Mouse (Mus musculus) heart, embryonic 11.5 days (tissue): ENCODE data around the gene Slc35f1. TPM values are rescaled to one million over a fixed set of nuclear protein-coding genes. Genes with fewer than 3 reads are reported as not detected.

ENCODE experiments used
- ATAC-seq: fragments of 200-750 bp; cut with Nextera tagmentation; replicated peaks from 2 replicates; pipeline ENCODE4 v1.8.0; 2017; ENCODE audit warnings: moderate library complexity; ENCODE audit not compliant: insufficient number of reproducible peaks, low FRiP score, low TSS enrichment
- H3K27ac ChIP-seq: fragments of 300-500 bp; sonication (generic); 2 replicates; pipeline ENCODE4 v1.5.1; 2014; ENCODE audit warnings: mild to moderate bottlenecking, low read depth, low read length
- H3K27me3 ChIP-seq: fragments of 300-500 bp; sonication (generic); 2 replicates; pipeline ENCODE4 v1.6.1; 2014; ENCODE audit warnings: mild to moderate bottlenecking, low read length, mixed read lengths; ENCODE audit not compliant: control insufficient read depth, insufficient read depth
- H3K36me3 ChIP-seq: fragments of 300-500 bp; sonication (generic); 2 replicates; pipeline ENCODE4 v1.6.1; 2014; ENCODE audit warnings: mild to moderate bottlenecking, low read length, moderate library complexity, mixed read lengths; ENCODE audit not compliant: control insufficient read depth, insufficient read depth
- H3K4me1 ChIP-seq: fragments of 300-500 bp; sonication (generic); 2 replicates; pipeline ENCODE4 v1.6.1; 2014; ENCODE audit warnings: low read length; ENCODE audit not compliant: control insufficient read depth, insufficient read depth
- H3K4me2 ChIP-seq: fragments of 300-500 bp; sonication (generic); 2 replicates; pipeline ENCODE4 v1.6.1; 2014; ENCODE audit warnings: mild to moderate bottlenecking, moderate library complexity
- H3K4me3 ChIP-seq: fragments of 300-500 bp; sonication (generic); 2 replicates; pipeline ENCODE4 v1.5.1; 2014; ENCODE audit warnings: low read depth, low read length
- H3K9ac ChIP-seq: fragments of 300-500 bp; sonication (generic); 2 replicates; pipeline ENCODE4 v1.6.1; 2014; ENCODE audit warnings: mild to moderate bottlenecking, low read depth, low read length, moderate library complexity
- H3K9me3 ChIP-seq: fragments of 300-500 bp; sonication (generic); replicated peaks from 2 replicates; pipeline ENCODE4 v1.6.1; 2016; ENCODE audit warnings: low read length; ENCODE audit not compliant: control insufficient read depth
- WGBS: fragments of 180-500 bp; shearing (Covaris S2); extraction: QIAGEN DNeasy Blood & Tissue Kit; methylation state at CpG from one replicate; pipeline ENCODE4 v1.1.7; 2014; ENCODE audit not compliant: insufficient replicate concordance; 5-methylcytosine and 5-hydroxymethylcytosine counted together
- polyA plus RNA-seq: library from polyadenylated mRNA; unstranded; fragments of >200 nt; fragmentation: Nextera tagmentation; extraction: Ambion mirVana; gene quantifications from 2 replicates; pipeline ENCODE4 v1.2.1, GENCODE M21; 2014

Slc35f1 gene
- polyA plus RNA-seq, 1 experiment from 2014 or later = 1.2 TPM

DNA sequence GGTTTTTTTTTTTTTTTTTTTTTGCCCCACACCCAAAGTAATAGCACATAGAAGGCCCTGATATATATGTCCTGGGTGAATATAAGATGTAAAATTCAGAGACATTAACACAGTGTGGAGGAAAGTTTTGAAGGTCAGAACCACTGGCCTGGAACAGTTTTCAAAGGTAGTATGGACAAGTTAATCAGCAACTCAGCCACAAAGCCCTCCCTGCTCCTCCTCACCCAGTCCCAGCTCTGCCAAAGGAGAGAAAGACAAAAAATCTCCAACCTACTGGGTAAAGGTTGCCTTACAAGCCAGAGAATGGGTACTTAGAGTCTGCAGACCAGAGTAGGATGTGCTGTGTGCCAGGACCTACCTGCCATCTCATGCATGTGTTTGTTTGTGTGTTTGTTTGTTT, 372.4 kb downstream of the Slc35f1 start:
- no peaks in the 10 kb centered on the region for H3K9me3 ChIP-seq
- no peaks in the 10 kb centered on the region for H3K4me1 ChIP-seq
- H3K4me3 ChIP-seq = no peak overlapping the region
- ATAC-seq = no peak
- H3K4me2 ChIP-seq = no peak overlapping the region
- no peaks in the 10 kb centered on the region for H3K36me3 ChIP-seq
- no peaks in the 10 kb centered on the region for H3K27me3 ChIP-seq
- no peak overlapping the region for H3K9ac ChIP-seq
- H3K27ac ChIP-seq = no peak overlapping the region

DNA sequence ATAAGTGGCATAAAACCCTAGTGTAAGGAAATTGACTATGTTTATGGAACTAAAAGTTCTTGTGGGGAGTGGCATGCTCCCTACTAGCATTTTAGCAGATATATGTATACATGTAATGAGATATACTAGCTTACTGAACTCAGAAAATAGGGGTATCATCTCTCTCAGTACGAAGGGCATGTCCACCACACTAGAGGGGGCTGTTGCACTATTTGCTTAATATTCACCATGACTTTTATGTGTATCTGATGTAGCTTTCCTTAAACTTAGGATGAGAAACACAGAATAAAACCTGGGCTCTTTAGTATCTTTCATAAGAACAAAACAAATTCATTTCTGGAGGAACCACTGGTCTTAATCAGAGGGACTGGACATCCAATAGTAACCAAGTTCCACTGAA, 397.5 kb downstream of the Slc35f1 start:
- Histone ChIP-seq H3K27me3 (no peaks in the 10 kb centered on the region), H3K27ac (no peak overlapping the region), H3K4me3 (no peak overlapping the region), H3K36me3 (no peaks in the 10 kb centered on the region), H3K4me1 (no peaks in the 10 kb centered on the region), H3K9ac (no peak overlapping the region), H3K4me2 (no peak overlapping the region), H3K9me3 (no peaks in the 10 kb centered on the region)
- no peak for ATAC-seq
- 73% methylated on average over 1 of the region's 1 CpGs for WGBS

- Histone ChIP-seq H3K36me3 (no peaks in the 10 kb centered on the region), H3K4me2 (no peak overlapping the region), H3K9ac (no peak overlapping the region), H3K27ac (no peak overlapping the region), H3K9me3 (no peaks in the 10 kb centered on the region), H3K27me3 (no peaks in the 10 kb centered on the region), H3K4me3 (no peak overlapping the region), H3K4me1 (no peaks in the 10 kb centered on the region)
- no peak for ATAC-seq
- WGBS = 73% methylated on average over 4 of the region's 4 CpGs
Observed at GRCm38 (mm10) chr10:53091525-53091924, 401.2 kb downstream of the Slc35f1 start.

DNA sequence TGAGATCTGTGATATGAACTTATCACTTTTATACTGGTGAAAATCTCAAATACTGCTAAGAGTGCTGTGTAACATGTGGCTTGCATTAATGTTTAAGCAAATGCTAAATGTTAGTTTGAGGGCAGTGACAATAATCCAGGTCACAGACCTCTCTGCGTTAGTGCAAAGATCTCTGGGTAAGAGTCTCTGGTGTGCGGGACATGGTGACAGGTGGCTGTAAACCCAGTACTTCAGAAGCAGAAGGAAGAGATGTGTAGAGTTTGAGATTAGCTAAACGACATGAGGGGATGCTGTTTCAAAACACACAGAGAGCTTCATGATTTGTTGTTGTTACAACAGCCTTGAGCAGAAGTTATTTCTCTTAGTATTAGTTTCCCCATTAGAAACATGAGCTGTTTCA, 406.1 kb downstream of the Slc35f1 start:
- Histone ChIP-seq H3K4me3 (no peak overlapping the region), H3K9ac (no peak overlapping the region), H3K4me1 (no peaks in the 10 kb centered on the region), H3K36me3 (no peaks in the 10 kb centered on the region), H3K27ac (no peak overlapping the region), H3K9me3 (no peaks in the 10 kb centered on the region), H3K4me2 (no peak overlapping the region), H3K27me3 (no peaks in the 10 kb centered on the region)
- no peak for ATAC-seq
- WGBS = 43% methylated on average over 3 of the region's 3 CpGs

DNA sequence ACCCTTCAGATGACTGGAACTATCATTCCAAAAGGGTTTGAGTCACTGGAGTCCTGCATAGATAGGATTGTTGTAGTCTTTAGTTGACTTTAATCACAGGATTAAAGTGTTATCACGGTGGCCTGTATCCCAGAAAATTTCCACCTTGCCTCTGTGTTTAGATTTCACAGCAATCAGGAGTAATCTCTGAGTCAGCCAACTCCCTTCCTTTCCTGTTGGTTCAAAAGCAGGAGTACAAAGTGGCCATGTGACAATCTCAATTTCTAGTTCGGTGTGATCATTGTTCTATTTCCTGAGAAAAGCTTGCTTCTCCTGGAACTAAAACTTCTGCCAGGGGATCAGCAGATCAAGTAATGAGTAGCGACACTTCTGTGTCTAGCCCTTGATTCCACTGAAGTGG, 410.5 kb downstream of the Slc35f1 start:
- Histone ChIP-seq H3K9ac (no peak overlapping the region), H3K27me3 (no peaks in the 10 kb centered on the region), H3K9me3 (no peaks in the 10 kb centered on the region), H3K4me2 (no peak overlapping the region), H3K4me1 (no peaks in the 10 kb centered on the region), H3K27ac (no peak overlapping the region), H3K4me3 (no peak overlapping the region), H3K36me3 (no peaks in the 10 kb centered on the region)
- WGBS = 58% methylated on average over 3 of the region's 3 CpGs
- no peak for ATAC-seq

DNA sequence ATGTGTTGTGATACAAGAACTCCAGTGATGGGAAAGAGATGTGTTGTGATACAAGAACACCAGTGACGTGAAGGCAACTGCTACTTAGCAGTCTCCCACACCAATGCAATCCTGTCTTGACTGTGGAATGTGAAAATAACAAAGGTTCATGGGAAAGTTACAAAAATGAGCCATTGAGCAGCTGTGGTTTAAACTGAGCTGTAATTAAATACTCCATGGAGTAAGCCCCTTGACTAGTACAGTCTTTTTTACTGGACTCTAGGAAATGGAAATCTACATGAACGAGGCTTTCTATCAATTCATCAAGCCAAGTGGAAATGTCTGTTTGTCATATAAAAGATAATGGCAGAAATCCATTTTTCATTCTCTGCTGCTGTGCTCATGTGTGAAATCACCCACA, 411.1 kb downstream of the Slc35f1 start:
- H3K9ac ChIP-seq = no peak overlapping the region
- H3K36me3 ChIP-seq = no peaks in the 10 kb centered on the region
- WGBS = 70% methylated on average over 2 of the region's 2 CpGs
- H3K27me3 ChIP-seq = no peaks in the 10 kb centered on the region
- H3K4me2 ChIP-seq = no peak overlapping the region
- no peak for ATAC-seq
- no peak overlapping the region for H3K27ac ChIP-seq
- H3K9me3 ChIP-seq = no peaks in the 10 kb centered on the region
- H3K4me3 ChIP-seq = no peak overlapping the region
- H3K4me1 ChIP-seq = no peaks in the 10 kb centered on the region

DNA sequence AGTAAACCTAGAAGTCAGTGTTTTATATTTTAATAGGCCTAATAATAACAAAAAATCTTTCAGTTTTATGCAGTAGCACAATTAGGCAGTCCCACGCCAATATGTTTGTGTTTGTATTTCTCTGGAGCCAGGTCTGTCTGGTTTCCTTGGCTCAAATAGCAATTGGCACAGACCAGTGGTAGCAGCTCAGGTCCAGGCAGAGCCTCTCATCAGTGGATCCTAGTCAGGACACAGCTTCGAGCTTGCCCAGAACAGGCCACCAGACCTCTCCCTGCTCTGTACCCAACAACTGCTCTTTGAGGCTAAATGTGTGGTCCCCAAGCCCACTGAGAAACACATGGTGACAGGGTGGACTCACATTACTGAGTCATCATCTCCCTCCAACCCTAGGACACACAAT, 412.1 kb downstream of the Slc35f1 start:
- no peaks in the 10 kb centered on the region for H3K9me3 ChIP-seq
- H3K36me3 ChIP-seq = no peaks in the 10 kb centered on the region
- H3K27ac ChIP-seq = no peak overlapping the region
- no peak for ATAC-seq
- H3K9ac ChIP-seq = no peak overlapping the region
- no peak overlapping the region for H3K4me3 ChIP-seq
- 73% methylated on average over 2 of the region's 2 CpGs for WGBS
- H3K27me3 ChIP-seq = no peaks in the 10 kb centered on the region
- H3K4me1 ChIP-seq = no peaks in the 10 kb centered on the region
- H3K4me2 ChIP-seq = no peak overlapping the region

GRCm38 (mm10) chr10:53115028-53115427, 424.7 kb downstream of the Slc35f1 start:
- Histone ChIP-seq H3K4me1 (0 out of 2 replicates have a peak, but pooled peaks cover 2% of the 10 kb centered on the region), H3K9ac (no peak overlapping the region), H3K27ac (no peak overlapping the region), H3K36me3 (no peaks in the 10 kb centered on the region), H3K4me2 (no peak overlapping the region), H3K27me3 (no peaks in the 10 kb centered on the region), H3K4me3 (no peak overlapping the region), H3K9me3 (no peaks in the 10 kb centered on the region)
- no peak for ATAC-seq
- 19% methylated on average over 3 of the region's 3 CpGs for WGBS

- Histone ChIP-seq H3K27me3 (no peaks in the 10 kb centered on the region), H3K9ac (no peak overlapping the region), H3K4me3 (no peak overlapping the region), H3K36me3 (no peaks in the 10 kb centered on the region), H3K4me1 (0 out of 2 replicates have a peak, but pooled peaks cover 2% of the 10 kb centered on the region), H3K4me2 (no peak overlapping the region), H3K27ac (no peak overlapping the region), H3K9me3 (no peaks in the 10 kb centered on the region)
- ATAC-seq = no peak
- 77% methylated on average over 7 of the region's 7 CpGs for WGBS
Observed at GRCm38 (mm10) chr10:53115673-53116398, 425.5 kb downstream of the Slc35f1 start.
